ENCODE assay signal across 8 mouse cellular contexts in genomic region chr3:119784366-119784765, GRCm38 (mm10). TPM values are rescaled to one million over a fixed set of nuclear protein-coding genes. Genes with fewer than 3 reads are reported as not detected.
DNase-seq lines count a peak whose midpoint lies in the region; ATAC-seq lines count a peak whose summit lies in the region.

TSS of gene Ptbp2 (minus strand) at chr3:119784466.

- H3K36me3 ChIP-seq in kidney, embryonic 15.5 days = 0 out of 2 replicates have a peak, but pooled peaks cover 3% of the 10 kb centered on the region
- no peaks in the 10 kb centered on the region for H3K36me3 ChIP-seq in intestine, embryonic 16.5 days (ENCODE audit: control insufficient read depth, insufficient read depth, low read length)
- no peaks in the 10 kb centered on the region for H3K36me3 ChIP-seq in midbrain, embryonic 11.5 days (ENCODE audit: control insufficient read depth, insufficient read depth, low read length)

- H3K4me3 ChIP-seq in kidney, embryonic 15.5 days (replicated peaks) = peak within 1 kb of the TSS; percentile 91
- peak within 1 kb of the TSS; percentile 91 for H3K4me3 ChIP-seq in intestine, embryonic 16.5 days (ENCODE audit: low read length)
- H3K4me3 ChIP-seq in midbrain, embryonic 11.5 days (ENCODE audit: low read depth, low read length) = peak within 1 kb of the TSS; percentile 94

- peak within 1 kb of the TSS; percentile 62 for H3K4me2 ChIP-seq in kidney, embryonic 15.5 days
- H3K4me2 ChIP-seq in intestine, embryonic 16.5 days (ENCODE audit: low read depth, low read length) = peak within 1 kb of the TSS; percentile 49
- peak within 1 kb of the TSS; percentile 43 for H3K4me2 ChIP-seq in midbrain, embryonic 11.5 days

- peak within 1 kb of the TSS; percentile 99 for H3K9ac ChIP-seq in kidney, embryonic 15.5 days
- H3K9ac ChIP-seq in intestine, embryonic 16.5 days (ENCODE audit: low read depth, low read length) = peak within 1 kb of the TSS; percentile 98
- peak within 1 kb of the TSS; percentile 100 for H3K9ac ChIP-seq in midbrain, embryonic 11.5 days (ENCODE audit: low read length)

- no peak for DNase-seq in kidney, postnatal 36 days
- DNase-seq in adrenal gland, postnatal 36 days = no peak
- no peak for DNase-seq in gastrocnemius, postnatal 25 days
- no peak for DNase-seq in midbrain, embryonic 11.5 days (ENCODE audit: low spot score, missing footprints)
- no peak for DNase-seq in ovary, postnatal 14 days (ENCODE audit: low spot score)
- DNase-seq in thymus, postnatal 4 days = no peak

- no peak for ATAC-seq in kidney, embryonic 15.5 days (replicated peaks; ENCODE audit: low FRiP score)
- ATAC-seq in intestine, embryonic 16.5 days = no peak
- ATAC-seq in midbrain, embryonic 11.5 days (ENCODE audit: low FRiP score) = no peak

- peaks cover 9% of the 10 kb centered on the region for H3K4me1 ChIP-seq in kidney, embryonic 15.5 days
- H3K4me1 ChIP-seq in intestine, embryonic 16.5 days (ENCODE audit: control insufficient read depth, insufficient read depth, low read length) = peaks cover 3% of the 10 kb centered on the region
- peaks cover 4% of the 10 kb centered on the region for H3K4me1 ChIP-seq in midbrain, embryonic 11.5 days (ENCODE audit: control insufficient read depth, insufficient read depth, low read length)

- no peaks in the 10 kb centered on the region for H3K9me3 ChIP-seq in kidney, embryonic 15.5 days (replicated peaks)
- H3K9me3 ChIP-seq in intestine, embryonic 16.5 days (ENCODE audit: control insufficient read depth, low read length) = no peaks in the 10 kb centered on the region
- H3K9me3 ChIP-seq in midbrain, embryonic 11.5 days (ENCODE audit: control insufficient read depth, low read length) = no peaks in the 10 kb centered on the region

- peak within 1 kb of the TSS; percentile 97 for H3K27ac ChIP-seq in kidney, embryonic 15.5 days
- H3K27ac ChIP-seq in intestine, embryonic 16.5 days (ENCODE audit: low read length) = peak within 1 kb of the TSS; percentile 95
- H3K27ac ChIP-seq in midbrain, embryonic 11.5 days (ENCODE audit: low read depth, low read length) = peak within 1 kb of the TSS; percentile 87

- 83% methylated on average over 4 of the region's 4 CpGs for WGBS in kidney, embryonic 15.5 days
- WGBS in intestine, embryonic 16.5 days = 86% methylated on average over 4 of the region's 4 CpGs
- 86% methylated on average over 4 of the region's 4 CpGs for WGBS in midbrain, embryonic 11.5 days

- H3K27me3 ChIP-seq in kidney, embryonic 15.5 days = no peaks in the 10 kb centered on the region
- no peaks in the 10 kb centered on the region for H3K27me3 ChIP-seq in intestine, embryonic 16.5 days (replicated peaks; ENCODE audit: control insufficient read depth, insufficient read depth, low read length)
- no peaks in the 10 kb centered on the region for H3K27me3 ChIP-seq in midbrain, embryonic 11.5 days (ENCODE audit: control insufficient read depth, insufficient read depth, low read length)

RNA-seq across cellular contexts. Expression of gene Ptbp2, which starts in this region (rescaled TPM):
- 62.2 and 70.4 TPM in 2 replicates for polyA plus RNA-seq in kidney, embryonic 15.5 days (2015; fragmentation: Nextera tagmentation; extraction: Ambion mirVana)
- total RNA-seq in adrenal gland, postnatal 36 days (2021) = 10 to 100 TPM; 29.1 to 33.6 TPM
- total RNA-seq in gastrocnemius, postnatal 25 days (2021) = 10 to 100 TPM; 13.9 to 16.5 TPM
- 33.3 and 34.6 TPM in 2 replicates for polyA plus RNA-seq in intestine, embryonic 16.5 days (2015; fragmentation: Nextera tagmentation; extraction: Ambion mirVana)
- polyA plus RNA-seq in midbrain, embryonic 11.5 days (2014; fragmentation: Nextera tagmentation; extraction: Ambion mirVana) = 399 and 416 TPM in 2 replicates
